Mouse (Mus musculus) brain, embryonic 14.5 days (tissue): Measurements from ENCODE around the gene Ctnnd2.

Experiments
- CTCF ChIP-seq: fragments of 200-500 bp; IDR thresholded peaks from 2 replicates; pipeline ENCODE4 v1.5.1; 2012; ENCODE audit warnings: inconsistent platforms, mild to moderate bottlenecking, moderate library complexity, borderline replicate concordance; ENCODE audit not compliant: insufficient read depth, insufficient read length; ENCODE audit errors: extremely low read depth
- POLR2A ChIP-seq: fragments of 200-500 bp; IDR thresholded peaks from 2 replicates; pipeline ENCODE4 v1.6.1; 2012; ENCODE audit warnings: mild to moderate bottlenecking, inconsistent platforms, borderline replicate concordance; ENCODE audit not compliant: poor library complexity, insufficient read depth, insufficient read length, severe bottlenecking; ENCODE audit errors: extremely low read depth

DNA sequence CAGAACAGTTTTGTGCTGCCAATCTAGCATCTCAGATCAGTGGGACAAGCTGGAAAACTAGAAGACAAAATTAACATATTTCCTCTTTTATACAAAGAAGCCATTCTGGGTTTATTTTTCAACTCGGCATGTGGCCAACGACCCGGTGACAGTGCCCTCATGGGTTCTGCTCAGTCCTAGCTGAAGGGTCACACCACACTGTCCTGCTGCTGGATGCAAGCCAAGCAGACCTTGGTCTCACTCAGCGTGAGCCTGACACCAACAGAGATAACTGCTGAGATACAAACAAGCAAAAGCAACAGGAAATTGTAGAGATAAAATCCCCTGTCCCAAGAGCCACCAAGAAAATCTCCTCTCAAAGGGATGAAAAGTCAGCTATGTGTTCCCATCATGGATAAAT lies 719.6 kb downstream of the Ctnnd2 start:
- TF ChIP-seq POLR2A: no peak
- TF ChIP-seq CTCF: no peak
